Mouse (Mus musculus) stomach, postnatal 0 days (tissue): ENCODE results near the gene Scn8a.

ENCODE experiments used
- CTCF ChIP-seq: IDR thresholded peaks from 2 replicates; pipeline ENCODE4 v1.5.1; 2016; ENCODE audit warnings: antibody characterized with exemption, low read depth, mild to moderate bottlenecking, moderate library complexity
- EP300 ChIP-seq: optimal IDR thresholded peaks from 2 replicates; pipeline ENCODE3; 2016; ENCODE audit warnings: antibody characterized with exemption

- peak; percentile 65 for TF ChIP-seq CTCF
- TF ChIP-seq EP300, result no peak
Measured at GRCm38 (mm10) chr15:100830682-100831081, 39.0 kb upstream of the Scn8a start.
